ENCODE assay signal across 1 mouse cellular context in genomic region chr2:178027601-178028000, GRCm38 (mm10). TPM values are rescaled to one million over a fixed set of nuclear protein-coding genes. Genes with fewer than 3 reads are reported as not detected.
"Had no signal": no experiment of that assay in that cellular context is flagged by ENCODE, and none has a peak within 500 bp of the region (broad histone marks: within the 10 kb centered on the region; RNA-seq: fewer than 3 reads in every experiment).

No protein-coding gene starts in this region.

RNA-seq across cellular contexts. Expression of gene Zfp971, which starts 4.5 kb away (rescaled TPM):
- polyA plus RNA-seq: erythroblast, embryonic 14.5 days had no signal

RNA-seq across cellular contexts. Expression of gene Zfp931, which starts 50.7 kb away (rescaled TPM):
- polyA plus RNA-seq: erythroblast, embryonic 14.5 days had no signal
